Mouse (Mus musculus) heart, embryonic 16.5 days (tissue): Measurements from ENCODE around the gene Nr5a1. TPM values are rescaled to one million over a fixed set of nuclear protein-coding genes. Genes with fewer than 3 reads are reported as not detected.
A peak's percentile ranks its signal among the peaks of the same experiment; 100 is the strongest.

Experiments
- ATAC-seq: fragments of 200-750 bp; cut with Nextera tagmentation; replicated peaks from 2 replicates; pipeline ENCODE4 v1.8.0; 2017; ENCODE audit warnings: moderate number of reproducible peaks; ENCODE audit not compliant: insufficient read depth, low FRiP score; ENCODE audit errors: extremely low read depth
- H3K27ac ChIP-seq: fragments of 300-500 bp; sonication (generic); 2 replicates; pipeline ENCODE4 v1.5.1; 2014; ENCODE audit warnings: mild to moderate bottlenecking, low read length, control low read depth, moderate library complexity
- H3K27me3 ChIP-seq: fragments of 300-500 bp; sonication (generic); 2 replicates; pipeline ENCODE4 v1.6.1; 2014; ENCODE audit warnings: low read length, mixed read lengths; ENCODE audit not compliant: control insufficient read depth, insufficient read depth
- H3K36me3 ChIP-seq: fragments of 300-500 bp; sonication (generic); 2 replicates; pipeline ENCODE4 v1.6.1; 2014; ENCODE audit not compliant: control insufficient read depth, insufficient read depth
- H3K4me1 ChIP-seq: fragments of 300-500 bp; sonication (generic); 2 replicates; pipeline ENCODE4 v1.6.1; 2014; ENCODE audit warnings: low read length, mixed read lengths; ENCODE audit not compliant: control insufficient read depth, insufficient read depth
- H3K4me2 ChIP-seq: fragments of 300-500 bp; sonication (generic); 2 replicates; pipeline ENCODE4 v1.6.1; 2014; ENCODE audit warnings: low read depth, mild to moderate bottlenecking, control low read depth, low read length
- H3K4me3 ChIP-seq: fragments of 300-500 bp; sonication (generic); 2 replicates; pipeline ENCODE4 v1.5.1; 2014; ENCODE audit warnings: mild to moderate bottlenecking, control low read depth, low read length
- H3K9ac ChIP-seq: fragments of 300-500 bp; sonication (generic); 2 replicates; pipeline ENCODE4 v1.6.1; 2014; ENCODE audit warnings: low read length, control low read depth
- H3K9me3 ChIP-seq: fragments of 300-500 bp; sonication (generic); replicated peaks from 2 replicates; pipeline ENCODE4 v1.6.1; 2016; ENCODE audit warnings: low read length; ENCODE audit not compliant: control insufficient read depth
- WGBS: fragments of 180-500 bp; shearing (Covaris S2); extraction: QIAGEN DNeasy Blood & Tissue Kit; methylation state at CpG from one replicate; pipeline ENCODE4 v1.1.7; 2014; 5-methylcytosine and 5-hydroxymethylcytosine counted together
- polyA plus RNA-seq: library from polyadenylated mRNA; unstranded; fragments of >200 nt; fragmentation: Nextera tagmentation; extraction: Ambion mirVana; gene quantifications from 2 replicates; pipeline ENCODE4 v1.2.1, GENCODE M21; 2015

Nr5a1 gene
- polyA plus RNA-seq, 1 experiment from 2014 or later, result not detected

DNA sequence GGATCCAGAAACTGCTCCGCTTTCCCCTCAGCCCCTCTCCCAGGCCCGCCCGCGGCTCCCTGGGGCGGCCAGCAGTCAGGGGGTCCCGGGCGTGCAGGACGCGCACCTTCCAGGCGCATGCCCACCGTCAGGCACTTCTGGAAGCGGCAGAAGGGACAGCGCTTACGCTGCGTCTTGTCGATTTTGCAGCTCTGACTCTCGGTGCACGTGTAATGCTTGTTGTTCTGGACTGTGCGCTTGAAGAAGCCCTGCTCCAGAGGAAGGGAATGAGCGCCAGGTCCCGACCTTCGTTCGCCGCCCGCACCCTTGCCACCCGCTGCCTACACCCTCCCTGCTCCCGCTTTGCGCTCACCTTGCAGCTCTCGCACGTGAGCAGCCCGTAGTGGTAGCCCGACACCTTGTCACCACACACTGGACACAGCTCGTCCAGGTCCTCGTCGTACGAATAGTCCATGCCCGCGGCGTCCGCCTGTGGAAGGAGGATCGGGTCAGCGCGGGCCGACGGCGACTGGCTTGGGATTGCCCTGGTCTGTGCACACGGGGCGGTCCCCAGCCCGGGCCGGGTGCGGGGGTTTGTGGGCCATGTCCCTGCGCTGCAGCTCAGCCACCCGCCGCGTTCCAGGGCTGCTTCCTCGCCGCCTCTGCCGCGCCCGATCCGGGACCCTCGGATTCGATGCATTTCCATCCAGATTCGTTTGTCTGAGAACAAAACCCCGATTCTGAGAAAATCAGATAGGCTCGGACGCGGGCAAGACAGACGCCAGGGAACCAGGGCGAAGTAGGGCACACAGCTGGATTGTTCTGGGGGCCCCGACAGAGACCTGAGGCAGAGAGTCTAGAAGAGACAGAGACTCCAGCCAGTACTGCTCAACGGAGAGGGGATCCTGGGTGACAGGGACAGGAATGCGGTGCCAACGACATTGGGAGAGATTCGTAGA, 3.8 kb downstream of the Nr5a1 start:
- peak overlapping the region; percentile 59 for H3K4me2 ChIP-seq
- H3K9ac ChIP-seq, result no peak overlapping the region
- H3K27me3 ChIP-seq, result peaks cover 88% of the 10 kb centered on the region
- H3K27ac ChIP-seq, result no peak overlapping the region
- no peaks in the 10 kb centered on the region for H3K36me3 ChIP-seq
- no peak for ATAC-seq
- no peaks in the 10 kb centered on the region for H3K9me3 ChIP-seq
- H3K4me3 ChIP-seq, result peak overlapping the region; percentile 38
- WGBS, result 1% methylated on average over 75 of the region's 75 CpGs
- H3K4me1 ChIP-seq, result peaks cover 11% of the 10 kb centered on the region

DNA sequence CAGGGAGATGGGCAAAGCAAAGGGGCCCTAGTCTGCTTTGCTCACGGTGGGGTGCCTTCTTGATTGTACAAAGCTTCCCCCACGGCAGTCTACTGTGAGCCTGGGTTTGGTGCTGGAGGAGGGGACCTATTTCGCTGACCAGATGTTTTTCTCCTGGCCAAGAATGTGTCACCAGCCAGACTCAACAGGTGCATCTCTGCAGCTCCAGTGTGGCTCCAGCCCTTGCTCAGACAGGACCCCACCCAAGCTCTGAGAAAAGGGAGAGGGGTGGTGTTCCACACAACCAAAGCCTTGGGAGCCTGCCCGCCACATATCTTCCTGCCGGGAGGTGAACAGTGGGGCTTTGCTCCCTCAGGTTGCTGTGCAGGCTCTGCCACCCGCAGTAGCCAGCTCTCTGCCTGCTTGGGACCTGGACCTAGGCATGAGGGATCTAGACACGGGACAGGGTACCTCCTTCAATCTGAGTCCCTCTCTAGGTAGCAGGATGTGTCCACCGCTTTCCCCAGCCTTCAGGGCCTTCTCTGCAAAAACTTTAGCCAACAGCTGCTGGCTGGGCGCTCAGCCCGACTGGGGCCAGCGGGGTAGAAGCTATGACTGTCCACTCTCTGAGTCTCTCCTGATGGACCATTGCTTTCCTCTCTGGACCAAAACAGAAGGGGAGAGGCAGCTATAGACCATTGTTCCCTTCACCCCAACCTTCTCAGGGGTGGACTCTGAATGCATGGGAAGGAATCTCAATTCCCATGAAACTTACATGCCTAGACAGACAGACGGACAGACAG, 5.2 kb downstream of the Nr5a1 start:
- 20% methylated on average over 12 of the region's 12 CpGs for WGBS
- no peak for ATAC-seq

GRCm38 (mm10) chr2:38706661-38707060, 7.7 kb downstream of the Nr5a1 start:
- 28% methylated on average over 6 of the region's 6 CpGs for WGBS
- peaks cover 71% of the 10 kb centered on the region for H3K27me3 ChIP-seq
- no peak overlapping the region for H3K4me3 ChIP-seq
- H3K9ac ChIP-seq, result no peak overlapping the region
- ATAC-seq, result no peak
- no peaks in the 10 kb centered on the region for H3K9me3 ChIP-seq
- H3K27ac ChIP-seq, result no peak overlapping the region
- H3K36me3 ChIP-seq, result no peaks in the 10 kb centered on the region
- peaks cover 11% of the 10 kb centered on the region for H3K4me1 ChIP-seq
- no peak overlapping the region for H3K4me2 ChIP-seq

More for the DNA sequence above, 5.2 kb downstream of the Nr5a1 start:
- Histone ChIP-seq H3K9me3 (no peaks in the 10 kb centered on the region), H3K27ac (no peak overlapping the region), H3K27me3 (peaks cover 90% of the 10 kb centered on the region), H3K4me2 (no peak overlapping the region), H3K9ac (no peak overlapping the region), H3K4me3 (no peak overlapping the region), H3K4me1 (peaks cover 11% of the 10 kb centered on the region), H3K36me3 (no peaks in the 10 kb centered on the region)

GRCm38 (mm10) chr2:38705036-38705435, 9.3 kb downstream of the Nr5a1 start:
- peaks cover 58% of the 10 kb centered on the region for H3K27me3 ChIP-seq
- 56% methylated on average over 4 of the region's 4 CpGs for WGBS
- no peak overlapping the region for H3K27ac ChIP-seq
- no peaks in the 10 kb centered on the region for H3K9me3 ChIP-seq
- no peak overlapping the region for H3K4me3 ChIP-seq
- H3K36me3 ChIP-seq, result no peaks in the 10 kb centered on the region
- no peak for ATAC-seq
- no peak overlapping the region for H3K9ac ChIP-seq
- no peak overlapping the region for H3K4me2 ChIP-seq
- peaks cover 3% of the 10 kb centered on the region; the same call in 1 of the 2 replicates for H3K4me1 ChIP-seq

DNA sequence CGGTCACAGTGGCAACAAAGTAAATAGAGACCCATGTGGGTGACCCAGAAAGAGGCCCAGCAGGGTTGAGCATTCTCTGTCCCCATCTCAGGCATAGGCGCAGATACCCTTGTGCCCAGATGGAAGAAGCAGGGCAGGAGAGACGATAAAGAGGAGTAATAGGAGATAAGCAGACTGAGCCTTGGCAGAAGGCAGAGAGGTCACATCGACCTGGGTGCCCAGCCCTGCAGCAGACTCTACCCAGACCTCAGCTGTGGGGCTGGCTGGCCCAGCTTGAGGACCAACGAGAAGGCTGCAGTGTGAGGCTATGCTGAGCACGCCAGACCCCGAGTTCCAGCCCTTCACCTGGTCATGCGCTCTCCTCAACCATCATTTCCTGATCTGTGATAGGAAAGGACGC, 10.0 kb downstream of the Nr5a1 start:
- Histone ChIP-seq H3K27ac (no peak overlapping the region), H3K9ac (no peak overlapping the region), H3K4me1 (peaks cover 3% of the 10 kb centered on the region; the same call in 1 of the 2 replicates), H3K9me3 (no peaks in the 10 kb centered on the region), H3K27me3 (peaks cover 53% of the 10 kb centered on the region), H3K4me2 (no peak overlapping the region), H3K36me3 (no peaks in the 10 kb centered on the region), H3K4me3 (no peak overlapping the region)
- WGBS, result 70% methylated on average over 9 of the region's 9 CpGs
- no peak for ATAC-seq

DNA sequence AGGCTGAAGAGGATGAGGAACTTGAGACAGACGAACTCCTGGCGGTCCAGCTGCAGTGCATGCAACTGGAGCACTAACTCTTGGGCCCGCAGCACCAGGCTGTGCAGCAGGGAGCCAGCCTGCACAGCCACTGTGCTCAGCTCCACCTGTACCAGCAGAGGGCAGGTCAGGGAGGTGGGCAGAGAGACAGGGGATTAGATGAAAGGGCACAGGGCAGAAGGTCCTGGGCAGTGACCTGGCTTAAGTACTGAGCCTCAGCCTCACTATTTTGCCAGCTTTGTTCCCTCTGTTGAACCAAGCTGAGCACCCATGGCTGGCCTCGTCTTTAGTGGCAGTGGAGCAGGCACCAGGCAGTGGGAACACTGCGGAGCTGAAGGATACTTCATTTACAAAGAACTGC, 14.2 kb downstream of the Nr5a1 start:
- no peaks in the 10 kb centered on the region for H3K4me1 ChIP-seq
- H3K4me3 ChIP-seq, result no peak overlapping the region
- WGBS, result 64% methylated on average over 5 of the region's 5 CpGs
- H3K4me2 ChIP-seq, result no peak overlapping the region
- H3K27ac ChIP-seq, result no peak overlapping the region
- H3K36me3 ChIP-seq, result no peaks in the 10 kb centered on the region
- no peak for ATAC-seq
- H3K9ac ChIP-seq, result no peak overlapping the region
- H3K27me3 ChIP-seq, result peaks cover 27% of the 10 kb centered on the region
- no peaks in the 10 kb centered on the region for H3K9me3 ChIP-seq

- no peak overlapping the region for H3K4me3 ChIP-seq
- H3K27ac ChIP-seq, result no peak overlapping the region
- H3K4me1 ChIP-seq, result no peaks in the 10 kb centered on the region
- no peak overlapping the region for H3K9ac ChIP-seq
- no peaks in the 10 kb centered on the region for H3K9me3 ChIP-seq
- WGBS, result 83% methylated on average over 5 of the region's 5 CpGs
- H3K27me3 ChIP-seq, result peaks cover 20% of the 10 kb centered on the region
- H3K36me3 ChIP-seq, result no peaks in the 10 kb centered on the region
- H3K4me2 ChIP-seq, result no peak overlapping the region
- ATAC-seq, result no peak
Measured at GRCm38 (mm10) chr2:38698623-38699022, 15.7 kb downstream of the Nr5a1 start.

DNA sequence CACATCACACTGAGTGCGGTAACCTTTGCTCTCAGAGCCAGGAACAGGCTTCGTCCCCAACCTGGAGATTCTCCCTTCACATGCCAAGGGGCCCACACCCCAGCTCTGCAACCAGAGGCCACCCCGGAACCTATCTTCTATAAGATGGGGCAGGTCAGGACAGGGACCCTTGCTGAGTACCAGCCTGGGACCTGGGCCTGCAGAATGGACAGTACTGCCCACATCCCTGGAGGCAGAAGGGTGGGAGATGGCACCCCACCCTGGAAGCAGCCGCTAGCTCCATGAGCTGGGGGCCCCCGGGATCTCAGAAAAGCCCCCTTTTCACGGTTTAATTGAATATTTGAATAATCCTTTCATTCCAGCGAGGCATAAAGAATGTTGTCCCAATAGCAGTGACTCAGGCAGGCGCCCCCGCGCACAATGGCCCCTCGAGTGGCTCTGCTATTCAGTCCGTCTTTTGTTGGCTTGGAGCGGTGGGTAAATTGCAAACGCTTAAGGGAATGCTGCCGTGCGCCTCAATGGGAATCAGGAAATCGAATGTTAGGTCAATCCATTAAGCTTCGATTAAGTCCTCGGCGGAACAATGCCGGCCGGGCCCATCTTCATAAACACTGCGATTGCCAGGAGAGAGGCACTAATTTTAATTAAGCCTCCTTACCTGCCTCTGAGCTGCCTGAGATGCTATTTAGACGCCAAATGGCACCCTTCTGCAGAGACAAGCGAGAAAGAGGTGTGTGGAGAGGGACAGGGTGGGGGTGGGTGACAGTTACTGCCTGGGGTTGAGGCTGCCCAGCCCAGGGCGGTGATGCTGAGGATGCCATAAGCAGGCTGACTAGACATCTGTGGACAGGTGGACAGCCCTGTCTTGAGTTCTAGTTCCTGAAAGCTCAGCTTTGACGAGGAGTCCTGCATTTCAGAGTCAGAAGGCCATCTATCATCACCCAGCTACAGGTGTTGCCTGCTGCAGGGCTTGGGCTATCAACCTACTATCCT, 16.9 kb downstream of the Nr5a1 start:
- H3K4me3 ChIP-seq, result no peak overlapping the region
- ATAC-seq, result no peak
- H3K4me1 ChIP-seq, result no peaks in the 10 kb centered on the region
- no peaks in the 10 kb centered on the region for H3K36me3 ChIP-seq
- no peak overlapping the region for H3K4me2 ChIP-seq
- H3K27me3 ChIP-seq, result peaks cover 18% of the 10 kb centered on the region
- WGBS, result 50% methylated on average over 27 of the region's 27 CpGs
- H3K9ac ChIP-seq, result no peak overlapping the region
- H3K9me3 ChIP-seq, result no peaks in the 10 kb centered on the region
- no peak overlapping the region for H3K27ac ChIP-seq
